In genomic region chr1:137906477-137906876, GRCm38 (mm10) we compare ENCODE assay signal across 23 mouse cellular contexts.
DNase-seq lines count a peak whose midpoint lies in the region; ATAC-seq and TF ChIP-seq lines count a peak whose summit lies in the region.
"Had no signal": no experiment of that assay in that cellular context is flagged by ENCODE, and none has a peak within 500 bp of the region (broad histone marks: within the 10 kb centered on the region; RNA-seq: fewer than 3 reads in every experiment).

No protein-coding gene starts in this region.

- TF ChIP-seq EP300 in CH12.LX (IDR thresholded peaks at IDR 0.05; ENCODE audit: low read length): no peak

- no peak for DNase-seq in CH12.LX (ENCODE audit: extremely low read depth)
- no peak for DNase-seq in forebrain, postnatal 0 days
- no peak for DNase-seq in left cerebral cortex, postnatal 36 days (ENCODE audit: low spot score in 2 of 2)
- DNase-seq: adrenal gland, adult 8-10 months; cerebellum, adult 2 months; cerebellum, postnatal 36 days; gastrocnemius, postnatal 10 days; heart, adult 11 months; heart, postnatal 14 days; lung, embryonic 14.5 days; right cerebral cortex, postnatal 14 days had no signal

- no peak overlapping the region for H3K9ac ChIP-seq in forebrain, embryonic 15.5 days (replicated peaks)
- H3K9ac ChIP-seq in forebrain, embryonic 12.5 days: no peak overlapping the region
- no peak overlapping the region; the same call in 1 of the 2 replicates for H3K9ac ChIP-seq in CH12.LX (ENCODE audit: insufficient read depth, low read depth)
- H3K9ac ChIP-seq in forebrain, postnatal 0 days: no peak overlapping the region
- H3K9ac ChIP-seq in limb, embryonic 12.5 days (replicated peaks): no peak overlapping the region
- H3K9ac ChIP-seq in heart, embryonic 12.5 days: no peak overlapping the region
- H3K9ac ChIP-seq: heart, embryonic 13.5 days; hindbrain, embryonic 14.5 days; limb, embryonic 15.5 days; liver, embryonic 14.5 days; lung, embryonic 14.5 days had no signal

- 0 out of 2 replicates have a peak overlapping the region, but pooled peaks have one; percentile 4 for H3K4me3 ChIP-seq in forebrain, embryonic 15.5 days
- no peak overlapping the region for H3K4me3 ChIP-seq in forebrain, embryonic 12.5 days (replicated peaks)
- no peak overlapping the region for H3K4me3 ChIP-seq in CH12.LX (replicated peaks in 1 of 3; ENCODE audit: low read depth in 2 of 3, low read length in 2 of 3, poor library complexity in 1 of 3)
- H3K4me3 ChIP-seq in forebrain, postnatal 0 days (ENCODE audit: low read depth, low read length): no peak overlapping the region
- no peak overlapping the region for H3K4me3 ChIP-seq in limb, embryonic 12.5 days (replicated peaks)
- H3K4me3 ChIP-seq in heart, embryonic 12.5 days: no peak overlapping the region
- H3K4me3 ChIP-seq: heart, embryonic 13.5 days; limb, embryonic 15.5 days; megakaryocyte, embryonic 14.5 days had no signal

- intact Hi-C loops in left cerebral cortex, postnatal 36 days (cut with DNase I): no loop called here

- H3K79me2 ChIP-seq in CH12.LX (replicated peaks; ENCODE audit: control insufficient read depth, extremely low read depth, insufficient read depth, poor library complexity, severe bottlenecking): peaks cover 46% of the 10 kb centered on the region

- dilution Hi-C loops in CH12.LX (cut with MboI; ENCODE audit: extremely low pct_ligation_motif_present, extremely low pct_unique_long_range_greater_than_20kb, low sequenced_read_pairs): no loop called here

- no peak for TF ChIP-seq RAD21 in CH12.LX (IDR thresholded peaks at IDR 0.05; ENCODE audit: low read depth, low read length)

- peak overlapping the region; percentile 1; the same call in 1 of the 2 replicates for H3K27ac ChIP-seq in forebrain, embryonic 15.5 days (replicated peaks)
- H3K27ac ChIP-seq in forebrain, embryonic 12.5 days: no peak overlapping the region
- H3K27ac ChIP-seq in CH12.LX (ENCODE audit: insufficient read depth, low read depth): peak overlapping the region; percentile 43
- no peak overlapping the region; the same call in 1 of the 2 replicates for H3K27ac ChIP-seq in forebrain, postnatal 0 days (ENCODE audit: low read depth, low read length)
- peak overlapping the region; percentile 36; the same call in 1 of the 2 replicates for H3K27ac ChIP-seq in limb, embryonic 12.5 days
- no peak overlapping the region for H3K27ac ChIP-seq in heart, embryonic 12.5 days (ENCODE audit: poor library complexity, severe bottlenecking)
- H3K27ac ChIP-seq: heart, embryonic 13.5 days; hindbrain, embryonic 14.5 days; limb, embryonic 15.5 days; liver, embryonic 14.5 days; stomach, postnatal 0 days had no signal

- no peaks in the 10 kb centered on the region for H3K9me3 ChIP-seq in forebrain, embryonic 15.5 days
- H3K9me3 ChIP-seq in forebrain, embryonic 12.5 days: no peaks in the 10 kb centered on the region
- no peaks in the 10 kb centered on the region for H3K9me3 ChIP-seq in CH12.LX (replicated peaks; ENCODE audit: low read length)
- H3K9me3 ChIP-seq in forebrain, postnatal 0 days (ENCODE audit: low read length): no peaks in the 10 kb centered on the region
- H3K9me3 ChIP-seq in limb, embryonic 12.5 days: no peaks in the 10 kb centered on the region
- H3K9me3 ChIP-seq in heart, embryonic 12.5 days (replicated peaks): no peaks in the 10 kb centered on the region
- H3K9me3 ChIP-seq: heart, embryonic 13.5 days; limb, embryonic 15.5 days; megakaryocyte, embryonic 14.5 days had no signal

- no peaks in the 10 kb centered on the region for H3K27me3 ChIP-seq in forebrain, embryonic 15.5 days
- no peaks in the 10 kb centered on the region for H3K27me3 ChIP-seq in forebrain, embryonic 12.5 days
- no peaks in the 10 kb centered on the region for H3K27me3 ChIP-seq in CH12.LX (replicated peaks)
- no peaks in the 10 kb centered on the region for H3K27me3 ChIP-seq in forebrain, postnatal 0 days (ENCODE audit: insufficient read depth, low read length)
- H3K27me3 ChIP-seq in limb, embryonic 12.5 days: no peaks in the 10 kb centered on the region
- no peaks in the 10 kb centered on the region for H3K27me3 ChIP-seq in heart, embryonic 12.5 days (replicated peaks)
- H3K27me3 ChIP-seq: heart, embryonic 13.5 days; limb, embryonic 15.5 days; megakaryocyte, embryonic 14.5 days had no signal

- no peak for ATAC-seq in forebrain, embryonic 15.5 days (replicated peaks)
- ATAC-seq in forebrain, embryonic 12.5 days (ENCODE audit: low FRiP score): no peak
- no peak for ATAC-seq in forebrain, postnatal 0 days
- ATAC-seq in limb, embryonic 12.5 days (ENCODE audit: insufficient number of reproducible peaks, insufficient read depth, low FRiP score, low TSS enrichment, low read depth): no peak
- no peak for ATAC-seq in heart, embryonic 12.5 days (ENCODE audit: insufficient number of reproducible peaks, low FRiP score)
- ATAC-seq: inflammation-experienced regulatory T-cells, adult 6 months had no signal

- peak overlapping the region; percentile 22 for H3K4me2 ChIP-seq in forebrain, embryonic 15.5 days (replicated peaks)
- no peak overlapping the region; the same call in 1 of the 2 replicates for H3K4me2 ChIP-seq in forebrain, embryonic 12.5 days
- peak overlapping the region; percentile 56 for H3K4me2 ChIP-seq in CH12.LX (ENCODE audit: insufficient read depth, low read depth, poor library complexity, severe bottlenecking)
- H3K4me2 ChIP-seq in forebrain, postnatal 0 days (ENCODE audit: low read depth): peak overlapping the region; percentile 8; the same call in 1 of the 2 replicates
- peak overlapping the region; percentile 13; the same call in 1 of the 2 replicates for H3K4me2 ChIP-seq in limb, embryonic 12.5 days
- H3K4me2 ChIP-seq in heart, embryonic 12.5 days: no peak overlapping the region
- H3K4me2 ChIP-seq: heart, embryonic 13.5 days; limb, embryonic 15.5 days had no signal

- peaks cover 4% of the 10 kb centered on the region for H3K36me3 ChIP-seq in forebrain, embryonic 15.5 days
- peaks cover 8% of the 10 kb centered on the region for H3K36me3 ChIP-seq in forebrain, embryonic 12.5 days (replicated peaks)
- peaks cover 0 to 4% of the 10 kb centered on the region in 2 experiments for H3K36me3 ChIP-seq in CH12.LX (replicated peaks in 1 of 2; ENCODE audit: control insufficient read depth in 1 of 2, insufficient read depth in 1 of 2, low read length in 1 of 2)
- no peaks in the 10 kb centered on the region for H3K36me3 ChIP-seq in forebrain, postnatal 0 days (ENCODE audit: insufficient read depth)
- H3K36me3 ChIP-seq in limb, embryonic 12.5 days: peaks cover 13% of the 10 kb centered on the region
- H3K36me3 ChIP-seq in heart, embryonic 12.5 days: peaks cover 8% of the 10 kb centered on the region; the same call in 1 of the 2 replicates
- H3K36me3 ChIP-seq: G1E; limb, embryonic 15.5 days had no signal

- in situ Hi-C loops in CH12.LX (cut with MboI; ENCODE audit: low pct_ligation_motif_present, low pct_unique_long_range_greater_than_20kb, low sequenced_read_pairs): no loop called here

- no peak for TF ChIP-seq CTCF in CH12.LX (conservative IDR thresholded peaks at IDR 0.05 in 1 of 2, IDR thresholded peaks at IDR 0.05 in 1 of 2; ENCODE audit: low read depth in 2 of 2, low read length in 2 of 2)
- TF ChIP-seq CTCF in forebrain, postnatal 0 days (IDR thresholded peaks at IDR 0.05; ENCODE audit: low read depth): no peak

- no peak for TF ChIP-seq POLR2A in CH12.LX (IDR thresholded peaks at IDR 0.05; ENCODE audit: low read depth, low read length)

- peaks cover 63% of the 10 kb centered on the region for H3K4me1 ChIP-seq in forebrain, embryonic 15.5 days
- H3K4me1 ChIP-seq in forebrain, embryonic 12.5 days: peaks cover 34% of the 10 kb centered on the region
- H3K4me1 ChIP-seq in CH12.LX (ENCODE audit: control insufficient read depth in 1 of 2, insufficient read depth in 2 of 2): peaks cover 6 to 49% of the 10 kb centered on the region in 2 experiments; a peak in 2 of 4 replicates
- peaks cover 22% of the 10 kb centered on the region for H3K4me1 ChIP-seq in forebrain, postnatal 0 days (ENCODE audit: insufficient read depth)
- peaks cover 37% of the 10 kb centered on the region for H3K4me1 ChIP-seq in limb, embryonic 12.5 days (replicated peaks)
- peaks cover 17% of the 10 kb centered on the region for H3K4me1 ChIP-seq in heart, embryonic 12.5 days (replicated peaks)

- 15% methylated on average over 3 of the region's 3 CpGs for WGBS in forebrain, embryonic 15.5 days
- 27% methylated on average over 3 of the region's 3 CpGs for WGBS in forebrain, embryonic 12.5 days
- 14% methylated on average over 3 of the region's 3 CpGs for WGBS in forebrain, postnatal 0 days
- 29% methylated on average over 3 of the region's 3 CpGs for WGBS in limb, embryonic 12.5 days
- WGBS in heart, embryonic 12.5 days: 59% methylated on average over 3 of the region's 3 CpGs

TF ChIP-seq in CH12.LX, 34 proteins besides CTCF, POLR2A, EP300 and RAD21:
- TF ChIP-seq KAT2A (IDR thresholded peaks at IDR 0.05; ENCODE audit: insufficient replicate concordance, low read length) (no peak), MYC (IDR thresholded peaks at IDR 0.05; ENCODE audit: low read depth, low read length) (no peak), MAFK (IDR thresholded peaks at IDR 0.05; ENCODE audit: insufficient replicate concordance, low read length) (peak; percentile 76), ELF1 (IDR thresholded peaks at IDR 0.05; ENCODE audit: low read depth, low read length) (no peak)

Comparison
In these comparisons a context has a peak if more than half of its experiments do, and no peak if none do; other contexts are left out.
1. H3K27ac ChIP-seq: peak in forebrain, embryonic 15.5 days (single experiment), CH12.LX (single experiment) and limb, embryonic 12.5 days (single experiment); none in forebrain, embryonic 12.5 days (single experiment), forebrain, postnatal 0 days (single experiment) and heart, embryonic 12.5 days (single experiment).
2. H3K4me2 ChIP-seq: peak in forebrain, embryonic 15.5 days (single experiment), CH12.LX (single experiment), forebrain, postnatal 0 days (single experiment) and limb, embryonic 12.5 days (single experiment); none in forebrain, embryonic 12.5 days (single experiment) and heart, embryonic 12.5 days (single experiment).